In the genomic region with DNA sequence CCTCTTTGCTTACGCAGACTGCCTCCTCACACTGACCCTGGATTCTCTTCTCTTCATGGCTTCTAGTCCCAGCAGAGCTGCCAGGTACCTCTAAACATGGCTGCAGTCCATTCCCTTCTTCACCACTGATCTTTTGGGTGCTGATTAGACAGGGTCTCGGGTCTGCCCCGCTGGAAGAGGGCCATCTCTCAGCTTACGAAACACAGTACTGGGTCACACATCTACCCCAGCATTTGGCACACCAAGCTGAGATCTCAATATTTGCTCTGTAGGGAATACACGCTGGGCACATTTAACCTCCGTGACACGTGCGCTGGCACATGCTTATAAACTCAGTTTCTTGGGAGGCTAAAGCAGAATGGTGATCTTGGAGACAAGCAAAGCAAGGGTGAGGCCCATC, we compare ENCODE assay signal across 20 mouse cellular contexts.
DNase-seq lines count a peak whose midpoint lies in the region; ATAC-seq lines count a peak whose summit lies in the region.
"Had no signal": no experiment of that assay in that cellular context is flagged by ENCODE, and none has a peak within 500 bp of the region (broad histone marks: within the 10 kb centered on the region; RNA-seq: fewer than 3 reads in every experiment).

No protein-coding gene starts in this region.

- no peak overlapping the region for H3K4me3 ChIP-seq in heart, embryonic 10.5 days
- no peak overlapping the region for H3K4me3 ChIP-seq in heart, embryonic 11.5 days (ENCODE audit: low read depth, low read length)
- no peak overlapping the region for H3K4me3 ChIP-seq in limb, embryonic 10.5 days
- H3K4me3 ChIP-seq: embryonic facial prominence, embryonic 12.5 days; forebrain, embryonic 12.5 days; heart, embryonic 15.5 days; hindbrain, embryonic 13.5 days had no signal

- ATAC-seq in heart, embryonic 11.5 days (replicated peaks; ENCODE audit: insufficient number of reproducible peaks, low FRiP score, low TSS enrichment): no peak
- ATAC-seq: activated CD4-positive, CD25-positive, alpha-beta regulatory T cell, adult 4 months; forebrain, embryonic 16.5 days; hindbrain, postnatal 0 days; Patski had no signal

- H3K27ac ChIP-seq in heart, embryonic 10.5 days: peak overlapping the region; percentile 36; the same call in 1 of the 2 replicates
- H3K27ac ChIP-seq in heart, embryonic 11.5 days (ENCODE audit: low read depth, low read length): no peak overlapping the region
- peak overlapping the region; percentile 47; the same call in 1 of the 2 replicates for H3K27ac ChIP-seq in limb, embryonic 10.5 days
- H3K27ac ChIP-seq: forebrain, embryonic 12.5 days; heart, embryonic 15.5 days; hindbrain, embryonic 13.5 days; hindbrain, postnatal 0 days had no signal

- H3K9ac ChIP-seq in heart, embryonic 11.5 days (ENCODE audit: low read depth, low read length): no peak overlapping the region
- H3K9ac ChIP-seq: embryonic facial prominence, embryonic 12.5 days; forebrain, embryonic 12.5 days; heart, embryonic 15.5 days; hindbrain, embryonic 13.5 days had no signal

- no peak overlapping the region for H3K4me2 ChIP-seq in heart, embryonic 11.5 days
- H3K4me2 ChIP-seq: embryonic facial prominence, embryonic 12.5 days; forebrain, embryonic 12.5 days; heart, embryonic 15.5 days; hindbrain, embryonic 13.5 days had no signal

- H3K36me3 ChIP-seq in heart, embryonic 10.5 days: no peaks in the 10 kb centered on the region
- H3K36me3 ChIP-seq in heart, embryonic 11.5 days (ENCODE audit: control insufficient read depth, insufficient read depth, low read length): no peaks in the 10 kb centered on the region
- H3K36me3 ChIP-seq in limb, embryonic 10.5 days: no peaks in the 10 kb centered on the region
- H3K36me3 ChIP-seq: embryonic facial prominence, embryonic 12.5 days; forebrain, embryonic 12.5 days; heart, embryonic 15.5 days; hindbrain, embryonic 13.5 days had no signal

- 90% methylated on average over 8 of the region's 8 CpGs for WGBS in heart, embryonic 10.5 days
- WGBS in heart, embryonic 11.5 days (ENCODE audit: insufficient replicate concordance): 88% methylated on average over 8 of the region's 8 CpGs
- 94% methylated on average over 8 of the region's 8 CpGs for WGBS in limb, embryonic 10.5 days

- H3K4me1 ChIP-seq in heart, embryonic 10.5 days: peaks cover 14% of the 10 kb centered on the region
- H3K4me1 ChIP-seq in heart, embryonic 11.5 days (ENCODE audit: control insufficient read depth, insufficient read depth, low read length): 0 out of 2 replicates have a peak, but pooled peaks cover 3% of the 10 kb centered on the region
- peaks cover 53% of the 10 kb centered on the region for H3K4me1 ChIP-seq in limb, embryonic 10.5 days
- H3K4me1 ChIP-seq: heart, embryonic 15.5 days had no signal

- no peaks in the 10 kb centered on the region for H3K9me3 ChIP-seq in heart, embryonic 10.5 days
- H3K9me3 ChIP-seq in heart, embryonic 11.5 days (replicated peaks; ENCODE audit: control insufficient read depth, low read length): no peaks in the 10 kb centered on the region
- H3K9me3 ChIP-seq in limb, embryonic 10.5 days (replicated peaks): no peaks in the 10 kb centered on the region
- H3K9me3 ChIP-seq: embryonic facial prominence, embryonic 12.5 days; forebrain, embryonic 12.5 days; heart, embryonic 15.5 days; hindbrain, embryonic 13.5 days had no signal

- no peaks in the 10 kb centered on the region for H3K27me3 ChIP-seq in heart, embryonic 10.5 days (ENCODE audit: insufficient read depth, poor library complexity, severe bottlenecking)
- H3K27me3 ChIP-seq in heart, embryonic 11.5 days (ENCODE audit: control insufficient read depth, insufficient read depth, low read length): no peaks in the 10 kb centered on the region
- no peaks in the 10 kb centered on the region for H3K27me3 ChIP-seq in limb, embryonic 10.5 days (ENCODE audit: low read depth, poor library complexity, severe bottlenecking)
- H3K27me3 ChIP-seq: CH12.LX; embryonic facial prominence, embryonic 12.5 days; heart, embryonic 15.5 days; Patski had no signal

- no peak for DNase-seq in heart, embryonic 10.5 days (ENCODE audit: low spot score)
- DNase-seq in adrenal gland, adult 8-10 months: peak; percentile 4
- DNase-seq in adrenal gland, postnatal 14 days: peak; percentile 32
- no peak for DNase-seq in limb, embryonic 10.5 days (ENCODE audit: low spot score)
- no peak for DNase-seq in thymus, postnatal 36 days
- DNase-seq: cerebellum, adult 2 months; cerebellum, postnatal 14 days; embryo, embryonic 11 days; gastrocnemius, postnatal 14 days; heart, postnatal 14 days had no signal

Comparison
In these comparisons a context has a peak if more than half of its experiments do, and no peak if none do; other contexts are left out.
1. DNase-seq: peak in adrenal gland, adult 8-10 months (single experiment) and adrenal gland, postnatal 14 days (single experiment); none in heart, embryonic 10.5 days (single experiment), limb, embryonic 10.5 days (single experiment) and thymus, postnatal 36 days (0 of 2).